In genomic region chr15:81957598-81957997, GRCm38 (mm10) we compare ENCODE assay signal across 20 mouse cellular contexts. TPM values are rescaled to one million over a fixed set of nuclear protein-coding genes. Genes with fewer than 3 reads are reported as not detected.
"Had no signal": no experiment of that assay in that cellular context is flagged by ENCODE, and none has a peak within 500 bp of the region (broad histone marks: within the 10 kb centered on the region; RNA-seq: fewer than 3 reads in every experiment).

No protein-coding gene starts in this region.

- DNase-seq: kidney, adult 2 months; kidney, postnatal 14 days; layer of hippocampus, postnatal 36 days; lung, embryonic 14.5 days; lung, postnatal 10 days; lung, postnatal 4 days; thymus, postnatal 4 days had no signal

- H3K27ac ChIP-seq: kidney, embryonic 15.5 days; limb, embryonic 15.5 days; liver, embryonic 12.5 days; midbrain, embryonic 10.5 days; midbrain, embryonic 15.5 days; neural tube, embryonic 13.5 days had no signal

- H3K4me3 ChIP-seq: kidney, embryonic 15.5 days; limb, embryonic 15.5 days; liver, embryonic 12.5 days; midbrain, embryonic 10.5 days; midbrain, embryonic 15.5 days; neural tube, embryonic 13.5 days had no signal

RNA-seq across cellular contexts. Expression of gene Csdc2, which starts 21.0 kb away (rescaled TPM):
- total RNA-seq: megakaryocyte, adult 5-6 weeks had no signal

RNA-seq across cellular contexts. Expression of gene 1700029P11Rik, which starts 22.7 kb away (rescaled TPM):
- total RNA-seq: layer of hippocampus, postnatal 36 days; left cerebral cortex, postnatal 36 days; megakaryocyte, adult 5-6 weeks had no signal
- polyA plus RNA-seq: kidney, embryonic 15.5 days; large intestine, adult 2 months; limb, embryonic 15.5 days; liver, embryonic 12.5 days; liver, embryonic 16.5 days; lung, embryonic 14.5 days; midbrain, embryonic 10.5 days; midbrain, embryonic 15.5 days; neural tube, embryonic 13.5 days; small intestine, adult 2 months; stomach, embryonic 16.5 days; thymus, postnatal 0 days had no signal
